Mouse (Mus musculus): ENCODE measurements around the gene Abcc10.

- no peak for TF ChIP-seq CTCF (IDR thresholded peaks at IDR 0.05; ENCODE audit: borderline replicate concordance, insufficient read depth, low read depth, low read length)
- no peak for TF ChIP-seq POLR2A (IDR thresholded peaks at IDR 0.05; ENCODE audit: borderline replicate concordance, insufficient read depth, low read length)
These were observed 54.3 kb downstream of the Abcc10 start for GRCm38 (mm10) chr17:46273803-46274236.

Measured in cerebellum, adult 2 months (tissue).